Mouse (Mus musculus) liver, postnatal 0 days (tissue): ENCODE measurements around the gene Tjp3.

Experiments
- CTCF ChIP-seq: sonication (generic); IDR thresholded peaks from 2 replicates; pipeline ENCODE4 v1.5.1; 2016; ENCODE audit warnings: antibody characterized with exemption, low read depth
- EP300 ChIP-seq: IDR thresholded peaks from 2 replicates; pipeline ENCODE4 v1.6.1; 2016; ENCODE audit warnings: antibody characterized with exemption, low read depth, mild to moderate bottlenecking

DNA sequence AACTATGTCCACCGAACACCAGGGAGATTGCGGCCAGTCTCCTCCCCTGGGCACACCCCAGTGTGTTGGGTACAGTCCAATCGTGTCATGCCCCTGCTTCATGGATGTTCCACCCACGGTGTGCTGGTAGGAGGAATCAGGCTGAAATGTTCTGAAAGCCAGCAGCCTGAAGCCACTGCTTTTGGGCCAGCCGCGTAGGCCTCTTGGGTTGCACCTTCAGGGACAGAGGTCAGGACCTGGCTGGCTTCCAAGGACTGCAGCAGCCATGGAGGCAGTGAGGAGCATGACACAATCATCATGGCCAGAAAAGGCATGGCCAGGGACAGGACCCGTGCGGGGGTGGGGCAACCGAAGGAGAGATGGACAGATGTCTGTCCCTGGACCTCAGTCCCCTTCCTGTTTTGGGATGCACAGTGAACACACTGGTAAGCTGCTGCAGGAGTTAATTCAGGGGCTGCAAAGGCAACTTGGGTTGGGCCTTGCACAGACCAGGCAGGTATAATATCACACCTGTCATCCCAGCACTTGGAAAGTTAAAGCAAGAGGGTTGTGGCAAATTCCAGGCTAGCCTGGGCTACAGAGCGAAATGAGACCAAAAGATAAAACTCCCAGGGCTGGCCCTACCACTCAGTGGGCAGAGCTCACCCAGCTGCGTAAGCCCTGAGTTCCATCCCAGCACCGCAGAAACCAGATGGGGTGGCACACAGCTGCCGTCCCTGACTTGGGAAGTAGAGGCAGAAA lies 27.4 kb upstream of the Tjp3 start:
- TF ChIP-seq CTCF (no peak), EP300 (no peak)
